Mouse (Mus musculus): Measurements from ENCODE around the gene Dgkq. TPM values are rescaled to one million over a fixed set of nuclear protein-coding genes. Genes with fewer than 3 reads are reported as not detected.

Dgkq gene
- polyA plus RNA-seq, 1 experiment = 21.0 TPM

GRCm38 (mm10) chr5:108676772-108677498 lies 7.5 kb upstream of the Dgkq start:
- TF ChIP-seq CTCF (IDR thresholded peaks at IDR 0.05; ENCODE audit: extremely low read depth, insufficient read depth, insufficient read length, insufficient replicate concordance) (no peak), POLR2A (IDR thresholded peaks at IDR 0.05; ENCODE audit: low read depth, low read length) (no peak)
- Histone ChIP-seq H3K4me3 (ENCODE audit: extremely low read depth, insufficient read depth, insufficient read length) (no peak overlapping the region), H3K36me3 (ENCODE audit: control insufficient read depth, insufficient read depth, low read length) (no peaks in the 10 kb centered on the region), H3K27ac (ENCODE audit: insufficient read depth, low read length) (no peak overlapping the region), H3K27me3 (ENCODE audit: control insufficient read depth, insufficient read depth, low read length) (no peaks in the 10 kb centered on the region), H3K4me1 (ENCODE audit: control insufficient read depth, insufficient read depth, insufficient read length) (no peaks in the 10 kb centered on the region)
- DNase-seq (ENCODE audit: low read depth in 1 of 2, low spot score in 2 of 2) = no peak
- 72% methylated on average over 5 of the region's 5 CpGs for WGBS

- Histone ChIP-seq H3K36me3 (ENCODE audit: control insufficient read depth, insufficient read depth, low read length) (peaks cover 3% of the 10 kb centered on the region; the same call in 1 of the 2 replicates), H3K27me3 (ENCODE audit: control insufficient read depth, insufficient read depth, low read length) (no peaks in the 10 kb centered on the region), H3K27ac (ENCODE audit: insufficient read depth, low read length) (no peak within 1 kb of the TSS), H3K4me3 (ENCODE audit: extremely low read depth, insufficient read depth, insufficient read length) (no peak within 1 kb of the TSS), H3K4me1 (ENCODE audit: control insufficient read depth, insufficient read depth, insufficient read length) (no peaks in the 10 kb centered on the region)
- DNase-seq (ENCODE audit: low read depth in 1 of 2, low spot score in 2 of 2) = no peak
- whole genome bisulfite sequencing = 76% methylated on average over 9 of the region's 9 CpGs
- TF ChIP-seq POLR2A (IDR thresholded peaks at IDR 0.05; ENCODE audit: low read depth, low read length) = no peak
- no peak for TF ChIP-seq CTCF (IDR thresholded peaks at IDR 0.05; ENCODE audit: extremely low read depth, insufficient read depth, insufficient read length, insufficient replicate concordance)
Measured at GRCm38 (mm10) chr5:108675251-108675816, 5.9 kb upstream of the Dgkq start, which contains the start of gene Slc26a1. TSS of gene Slc26a1 (minus strand) at chr5:108675569.

- no peak overlapping the region for H3K27ac ChIP-seq (ENCODE audit: insufficient read depth, low read length)
- H3K36me3 ChIP-seq (ENCODE audit: control insufficient read depth, insufficient read depth, low read length) = peaks cover 3% of the 10 kb centered on the region; the same call in 1 of the 2 replicates
- H3K4me3 ChIP-seq (ENCODE audit: extremely low read depth, insufficient read depth, insufficient read length) = no peak overlapping the region
- peaks cover 3% of the 10 kb centered on the region; the same call in 1 of the 2 replicates for H3K4me1 ChIP-seq (ENCODE audit: control insufficient read depth, insufficient read depth, insufficient read length)
- no peaks in the 10 kb centered on the region for H3K27me3 ChIP-seq (ENCODE audit: control insufficient read depth, insufficient read depth, low read length)
- no peak for DNase-seq (ENCODE audit: low read depth in 1 of 2, low spot score in 2 of 2)
- TF ChIP-seq POLR2A (IDR thresholded peaks at IDR 0.05; ENCODE audit: low read depth, low read length) (no peak), CTCF (IDR thresholded peaks at IDR 0.05; ENCODE audit: extremely low read depth, insufficient read depth, insufficient read length, insufficient replicate concordance) (no peak)
- WGBS = 89% methylated on average over 2 of the region's 2 CpGs
Measured at GRCm38 (mm10) chr5:108674624-108675023, 5.2 kb upstream of the Dgkq start.

GRCm38 (mm10) chr5:108671757-108672156 lies 2.3 kb upstream of the Dgkq start:
- Histone ChIP-seq H3K27ac (ENCODE audit: insufficient read depth, low read length) (no peak overlapping the region), H3K4me1 (ENCODE audit: control insufficient read depth, insufficient read depth, insufficient read length) (peaks cover 3% of the 10 kb centered on the region; the same call in 1 of the 2 replicates), H3K36me3 (ENCODE audit: control insufficient read depth, insufficient read depth, low read length) (peaks cover 3% of the 10 kb centered on the region; the same call in 1 of the 2 replicates), H3K4me3 (ENCODE audit: extremely low read depth, insufficient read depth, insufficient read length) (no peak overlapping the region), H3K27me3 (ENCODE audit: control insufficient read depth, insufficient read depth, low read length) (no peaks in the 10 kb centered on the region)
- TF ChIP-seq POLR2A (IDR thresholded peaks at IDR 0.05; ENCODE audit: low read depth, low read length) (no peak), CTCF (IDR thresholded peaks at IDR 0.05; ENCODE audit: extremely low read depth, insufficient read depth, insufficient read length, insufficient replicate concordance) (no peak)
- 95% methylated on average over 12 of the region's 12 CpGs for WGBS
- no peak for DNase-seq (ENCODE audit: low read depth in 1 of 2, low spot score in 2 of 2)

GRCm38 (mm10) chr5:108670785-108671184 lies 1.3 kb upstream of the Dgkq start:
- H3K4me1 ChIP-seq (ENCODE audit: control insufficient read depth, insufficient read depth, insufficient read length) = peaks cover 3% of the 10 kb centered on the region; the same call in 1 of the 2 replicates
- DNase-seq (ENCODE audit: low read depth in 1 of 2, low spot score in 2 of 2) = peak in 1 of 2 experiments; percentile 44
- H3K4me3 ChIP-seq (ENCODE audit: extremely low read depth, insufficient read depth, insufficient read length) = no peak overlapping the region
- no peaks in the 10 kb centered on the region for H3K27me3 ChIP-seq (ENCODE audit: control insufficient read depth, insufficient read depth, low read length)
- TF ChIP-seq POLR2A (IDR thresholded peaks at IDR 0.05; ENCODE audit: low read depth, low read length) (no peak), CTCF (IDR thresholded peaks at IDR 0.05; ENCODE audit: extremely low read depth, insufficient read depth, insufficient read length, insufficient replicate concordance) (peak; percentile 38; the same call in 1 of the 2 replicates)
- H3K27ac ChIP-seq (ENCODE audit: insufficient read depth, low read length) = no peak overlapping the region
- peaks cover 3% of the 10 kb centered on the region; the same call in 1 of the 2 replicates for H3K36me3 ChIP-seq (ENCODE audit: control insufficient read depth, insufficient read depth, low read length)

GRCm38 (mm10) chr5:108669986-108670385 lies 514 bp upstream of the Dgkq start:
- DNase-seq (ENCODE audit: low read depth in 1 of 2, low spot score in 2 of 2) = no peak

More at GRCm38 (mm10) chr5:108669986-108670385, 514 bp upstream of the Dgkq start:
- TF ChIP-seq POLR2A (IDR thresholded peaks at IDR 0.05; ENCODE audit: low read depth, low read length) = no peak
- TF ChIP-seq CTCF (IDR thresholded peaks at IDR 0.05; ENCODE audit: extremely low read depth, insufficient read depth, insufficient read length, insufficient replicate concordance) = no peak
- Histone ChIP-seq H3K27ac (ENCODE audit: insufficient read depth, low read length) (no peak overlapping the region), H3K27me3 (ENCODE audit: control insufficient read depth, insufficient read depth, low read length) (no peaks in the 10 kb centered on the region), H3K4me3 (ENCODE audit: extremely low read depth, insufficient read depth, insufficient read length) (no peak overlapping the region), H3K4me1 (ENCODE audit: control insufficient read depth, insufficient read depth, insufficient read length) (peaks cover 3% of the 10 kb centered on the region; the same call in 1 of the 2 replicates), H3K36me3 (ENCODE audit: control insufficient read depth, insufficient read depth, low read length) (peaks cover 3% of the 10 kb centered on the region; the same call in 1 of the 2 replicates)
- 63% methylated on average over 9 of the region's 9 CpGs for WGBS

Data from spleen, adult 2 months (tissue).